Mouse (Mus musculus): ENCODE data around the gene Pla2g4e.

- TF ChIP-seq GATA1 (IDR thresholded peaks at IDR 0.05; ENCODE audit: low read length): no peak
- no peak for TF ChIP-seq TAL1 (IDR thresholded peaks at IDR 0.05; ENCODE audit: low read length)
Observed at GRCm38 (mm10) chr2:120144390-120144789, 100.7 kb downstream of the Pla2g4e start.

All from erythroblast, embryonic 14.5 days (primary cell).